Mouse (Mus musculus) liver, postnatal 0 days (tissue): ENCODE results near the gene Vps51. TPM values are rescaled to one million over a fixed set of nuclear protein-coding genes. Genes with fewer than 3 reads are reported as not detected.

Experiments used
- ATAC-seq: fragments of 200-750 bp; cut with Nextera tagmentation; 2 replicates; pipeline ENCODE4 v1.8.0; 2017; ENCODE audit warnings: mild to moderate bottlenecking, moderate library complexity
- DNase-seq: peaks from one replicate; pipeline ENCODE4 v3.0.0-alpha.2; 2016
- H3K27ac ChIP-seq: fragments of 300-500 bp; sonication (generic); 2 replicates; pipeline ENCODE4 v1.5.1; 2014; ENCODE audit warnings: antibody characterized with exemption, moderate library complexity, mild to moderate bottlenecking, low read depth
- H3K27me3 ChIP-seq: fragments of 300-500 bp; sonication (generic); 2 replicates; pipeline ENCODE4 v1.6.1; 2014; ENCODE audit warnings: low read length, control low read depth, mixed read lengths; ENCODE audit not compliant: insufficient read depth
- H3K36me3 ChIP-seq: fragments of 300-500 bp; sonication (generic); replicated peaks from 2 replicates; pipeline ENCODE4 v1.6.1; 2014; ENCODE audit warnings: mild to moderate bottlenecking, control low read depth, low read length, moderate library complexity, mixed read lengths; ENCODE audit not compliant: insufficient read depth
- H3K4me1 ChIP-seq: fragments of 300-500 bp; sonication (generic); 2 replicates; pipeline ENCODE4 v1.6.1; 2014; ENCODE audit warnings: antibody characterized with exemption, mild to moderate bottlenecking, control low read depth; ENCODE audit not compliant: insufficient read depth
- H3K4me2 ChIP-seq: fragments of 300-500 bp; sonication (generic); 2 replicates; pipeline ENCODE4 v1.6.1; 2014; ENCODE audit warnings: low read depth, mild to moderate bottlenecking, low read length, moderate library complexity, mixed read lengths
- H3K4me3 ChIP-seq: fragments of 300-500 bp; sonication (generic); 2 replicates; pipeline ENCODE4 v1.5.1; 2014; ENCODE audit warnings: low read depth, low read length
- H3K9ac ChIP-seq: fragments of 300-500 bp; sonication (generic); replicated peaks from 2 replicates; pipeline ENCODE4 v1.6.1; 2014; ENCODE audit warnings: mild to moderate bottlenecking, moderate library complexity
- H3K9me3 ChIP-seq: fragments of 300-500 bp; sonication (generic); 2 replicates; pipeline ENCODE4 v1.6.1; 2016; ENCODE audit warnings: mild to moderate bottlenecking, control low read depth, low read length, mixed read lengths
- CTCF ChIP-seq: sonication (generic); IDR thresholded peaks from 2 replicates; pipeline ENCODE4 v1.5.1; 2016; ENCODE audit warnings: antibody characterized with exemption, low read depth
- EP300 ChIP-seq: IDR thresholded peaks from 2 replicates; pipeline ENCODE4 v1.6.1; 2016; ENCODE audit warnings: antibody characterized with exemption, low read depth, mild to moderate bottlenecking
- WGBS: fragments of 180-500 bp; shearing (Covaris S2); extraction: QIAGEN DNeasy Blood & Tissue Kit; methylation state at CpG from one replicate; pipeline ENCODE4 v1.1.7; 2014; ENCODE audit not compliant: insufficient replicate concordance; 5-methylcytosine and 5-hydroxymethylcytosine counted together
- polyA plus RNA-seq: library from polyadenylated mRNA; unstranded; fragments of >200 nt; fragmentation: Nextera tagmentation; extraction: Ambion mirVana; gene quantifications from 2 replicates; pipeline ENCODE4 v1.2.1, GENCODE M21; 2015

Vps51 gene
- polyA plus RNA-seq, 1 experiment from 2014 or later: 20.7 TPM

DNA sequence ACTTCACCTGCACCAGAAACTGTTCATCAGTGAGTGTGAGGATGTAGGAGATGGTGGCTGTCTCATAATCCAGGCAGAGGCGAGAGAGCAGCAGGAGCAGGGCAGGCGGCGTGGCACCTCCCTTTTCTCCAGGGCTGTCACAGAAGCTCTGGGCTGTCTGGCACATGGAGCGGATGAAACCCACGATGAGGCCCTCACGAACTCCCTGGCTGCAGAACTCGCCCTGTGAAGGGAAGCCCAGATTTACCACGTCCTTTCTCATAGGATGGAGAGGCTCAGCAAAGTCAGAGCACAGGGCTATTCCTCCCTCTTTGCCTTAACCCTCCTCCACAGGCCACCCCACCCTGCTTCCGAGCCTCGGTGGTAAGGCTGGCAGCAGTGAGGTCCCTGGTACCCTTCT is 7.2 kb downstream of the Vps51 start:
- Histone ChIP-seq H3K9ac (no peak overlapping the region), H3K4me1 (peaks cover 23% of the 10 kb centered on the region), H3K9me3 (no peaks in the 10 kb centered on the region), H3K27ac (no peak overlapping the region), H3K4me3 (no peak overlapping the region), H3K36me3 (peaks cover 18% of the 10 kb centered on the region), H3K27me3 (no peaks in the 10 kb centered on the region), H3K4me2 (no peak overlapping the region)
- DNase-seq (no peak), ATAC-seq (no peak)
- WGBS: 90% methylated on average over 10 of the region's 10 CpGs
- TF ChIP-seq EP300: no peak
- no peak for TF ChIP-seq CTCF

DNA sequence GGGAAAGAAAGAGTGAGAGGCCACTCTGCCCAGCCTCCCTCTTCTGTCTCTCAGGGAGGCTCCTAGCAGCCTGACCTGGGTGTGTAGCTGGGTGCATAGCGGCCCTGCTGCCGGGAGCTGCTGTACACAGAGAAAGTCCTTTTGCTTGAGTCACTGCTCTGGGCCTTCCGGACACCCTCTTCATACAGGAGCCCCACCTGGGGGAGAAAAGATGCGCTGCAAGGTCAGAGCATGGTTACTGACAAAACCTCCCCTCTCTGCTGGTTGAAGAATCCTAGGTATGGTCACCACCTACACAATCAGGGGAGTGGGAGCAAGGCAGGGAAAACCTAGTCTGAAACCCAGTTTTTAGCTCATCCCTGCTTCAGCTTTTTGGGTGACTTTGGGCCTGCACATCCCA is 8.1 kb downstream of the Vps51 start:
- WGBS: 82% methylated on average over 4 of the region's 4 CpGs
- no peaks in the 10 kb centered on the region for H3K27me3 ChIP-seq

DNA sequence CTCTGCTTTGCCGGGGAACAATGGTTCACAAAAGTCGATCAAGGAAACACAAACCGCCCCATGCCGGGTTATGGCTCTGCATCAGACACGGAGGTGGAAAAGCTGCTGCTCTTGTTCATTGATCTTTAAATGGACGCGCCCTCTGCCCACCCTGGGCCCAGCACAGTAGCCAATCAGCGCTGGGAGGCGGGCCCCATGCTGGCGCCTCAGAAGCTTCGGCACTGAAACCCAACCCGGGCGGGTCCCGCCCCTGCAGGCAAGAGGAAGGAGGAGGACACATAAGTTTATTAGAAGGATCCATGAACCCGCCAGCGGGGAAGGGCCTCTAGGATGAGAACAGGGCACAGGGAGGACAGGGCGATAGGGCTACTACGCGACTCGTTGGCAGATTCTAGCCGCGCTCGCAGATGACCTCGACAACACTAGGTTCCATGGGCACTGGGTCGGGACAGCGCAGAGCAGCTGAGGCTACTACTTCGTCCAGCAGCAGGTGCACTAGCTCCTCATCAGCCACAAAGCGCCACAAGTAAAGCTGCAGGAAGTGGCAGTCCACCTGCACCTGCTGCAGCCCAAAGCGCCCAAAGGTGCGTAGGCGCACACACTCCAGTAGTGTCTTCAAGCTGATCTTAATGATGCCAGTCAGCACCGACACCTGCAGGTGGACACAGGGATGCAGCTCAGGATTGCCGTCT is 9.2 kb downstream of the Vps51 start, which contains the start of gene Tm7sf2:
Gene Tm7sf2 (minus strand): TSS at position 650 of the 692 bp plus-strand sequence.
- DNase-seq (peak; percentile 92), ATAC-seq (peak; percentile 89)
- TF ChIP-seq CTCF (no peak), EP300 (no peak)
- Histone ChIP-seq H3K4me3 (peak within 1 kb of the TSS; percentile 63), H3K36me3 (peaks cover 18% of the 10 kb centered on the region), H3K27me3 (no peaks in the 10 kb centered on the region), H3K9ac (peak within 1 kb of the TSS; percentile 68), H3K4me1 (peaks cover 31% of the 10 kb centered on the region), H3K9me3 (no peaks in the 10 kb centered on the region), H3K4me2 (peak within 1 kb of the TSS; percentile 96), H3K27ac (peak within 1 kb of the TSS; percentile 86)
- 14% methylated on average over 33 of the region's 33 CpGs for WGBS

More for the DNA sequence above, 8.1 kb downstream of the Vps51 start:
- no peak for ATAC-seq
- TF ChIP-seq CTCF (no peak), EP300 (no peak)
- H3K27ac ChIP-seq: no peak overlapping the region
- no peak for DNase-seq
- no peaks in the 10 kb centered on the region for H3K9me3 ChIP-seq
- H3K4me1 ChIP-seq: peaks cover 23% of the 10 kb centered on the region
- H3K4me3 ChIP-seq: no peak overlapping the region
- H3K36me3 ChIP-seq: peaks cover 18% of the 10 kb centered on the region
- no peak overlapping the region for H3K4me2 ChIP-seq
- H3K9ac ChIP-seq: no peak overlapping the region

DNA sequence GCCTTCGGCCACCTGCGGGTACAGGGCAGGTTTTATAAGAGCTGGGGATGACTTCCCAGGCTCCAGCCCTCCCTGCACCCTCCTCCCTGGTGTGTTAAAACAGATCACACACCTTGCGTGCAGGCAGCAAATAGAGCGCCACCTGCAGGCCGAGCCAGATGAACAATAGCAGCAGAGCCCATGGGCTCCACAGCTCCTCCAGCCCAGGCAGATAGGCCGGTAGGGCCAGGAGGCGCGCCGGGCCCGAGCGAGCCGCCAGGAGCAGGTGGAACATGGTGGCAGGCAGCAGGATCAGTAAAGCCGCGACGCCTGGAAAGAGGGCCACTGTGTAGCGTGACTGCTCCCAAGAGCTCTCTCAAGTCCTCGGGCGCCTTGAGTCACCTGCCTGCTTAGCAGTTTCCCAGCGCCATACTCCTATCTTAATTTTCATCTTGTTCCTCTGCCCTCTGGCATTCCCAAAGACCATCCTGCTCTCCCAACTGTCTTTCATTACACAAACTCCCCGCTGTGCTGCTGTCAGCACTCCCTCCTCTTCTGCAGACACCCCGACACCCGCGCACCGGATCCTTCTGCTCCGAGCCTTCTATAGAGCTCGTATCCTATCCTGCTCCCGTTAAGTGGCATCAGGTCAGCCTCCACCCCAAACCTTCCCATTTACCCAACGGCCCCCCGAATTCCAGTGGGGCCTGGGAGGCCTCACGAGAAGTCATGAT is 9.9 kb downstream of the Vps51 start:
- ATAC-seq: peak; percentile 66
- Histone ChIP-seq H3K27ac (peak overlapping the region; percentile 86), H3K9ac (peak overlapping the region; percentile 68), H3K36me3 (peaks cover 14% of the 10 kb centered on the region), H3K4me1 (peaks cover 38% of the 10 kb centered on the region), H3K27me3 (no peaks in the 10 kb centered on the region), H3K4me3 (peak overlapping the region; percentile 63), H3K9me3 (no peaks in the 10 kb centered on the region), H3K4me2 (peak overlapping the region; percentile 96)
- WGBS: 1% methylated on average over 30 of the region's 30 CpGs
- TF ChIP-seq CTCF: peak; percentile 96
- no peak for TF ChIP-seq EP300
- peak; percentile 92 for DNase-seq

DNA sequence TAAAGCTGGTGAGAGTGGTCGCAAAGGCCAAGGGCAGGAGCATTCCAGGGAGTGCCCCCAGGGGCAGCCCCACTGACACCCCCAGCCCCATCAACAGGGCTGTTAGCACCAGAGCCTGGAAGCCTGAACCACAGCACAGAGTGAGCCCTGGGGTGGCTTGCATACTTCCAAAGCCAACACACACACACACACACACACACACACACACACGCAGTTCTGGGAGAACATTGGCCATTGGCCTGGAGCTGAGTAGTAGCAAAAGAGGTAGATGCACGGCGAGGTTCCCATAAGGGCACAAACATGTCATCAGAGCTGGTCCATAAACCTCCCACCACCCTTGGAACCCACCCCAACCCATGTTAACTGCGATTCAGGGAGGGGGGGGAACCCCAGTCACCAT is 10.5 kb downstream of the Vps51 start:
- ATAC-seq: no peak
- WGBS: 29% methylated on average over 4 of the region's 5 CpGs
- no peaks in the 10 kb centered on the region for H3K27me3 ChIP-seq

DNA sequence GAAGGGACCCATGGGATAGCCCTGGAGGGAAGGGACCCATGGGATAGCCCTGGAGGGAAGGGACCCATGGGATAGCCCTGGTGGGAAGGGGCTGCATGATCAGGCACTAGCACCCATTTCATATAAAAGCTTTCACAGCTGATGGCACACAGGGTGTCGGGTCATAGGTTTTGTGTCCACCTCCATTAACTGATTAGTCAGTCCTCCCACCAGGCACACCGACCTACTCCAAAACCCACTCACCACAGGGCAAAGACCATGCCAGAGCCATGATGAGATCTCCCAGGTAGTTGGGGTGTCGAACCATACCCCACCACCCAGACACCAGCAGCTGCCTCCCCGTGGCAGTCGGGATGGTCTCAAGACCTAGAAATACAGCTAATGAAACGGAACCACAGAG is 13.9 kb downstream of the Vps51 start:
- H3K27ac ChIP-seq: peak overlapping the region; percentile 98
- no peaks in the 10 kb centered on the region for H3K9me3 ChIP-seq
- peaks cover 52% of the 10 kb centered on the region for H3K4me1 ChIP-seq
- no peak overlapping the region for H3K4me3 ChIP-seq
- H3K4me2 ChIP-seq: peak overlapping the region; percentile 94
- TF ChIP-seq CTCF: no peak
- no peak for TF ChIP-seq EP300
- peak overlapping the region; percentile 97; the same call in 1 of the 2 replicates for H3K9ac ChIP-seq
- 87% methylated on average over 6 of the region's 6 CpGs for WGBS
- H3K27me3 ChIP-seq: no peaks in the 10 kb centered on the region
- DNase-seq (no peak), ATAC-seq (no peak)
- H3K36me3 ChIP-seq: peaks cover 10% of the 10 kb centered on the region; the same call in 1 of the 2 replicates

More for the DNA sequence above, 10.5 kb downstream of the Vps51 start:
- H3K27ac ChIP-seq: peak overlapping the region; percentile 86; the same call in 1 of the 2 replicates
- no peak for DNase-seq
- peak overlapping the region; percentile 68 for H3K9ac ChIP-seq
- no peaks in the 10 kb centered on the region for H3K9me3 ChIP-seq
- TF ChIP-seq EP300: no peak
- TF ChIP-seq CTCF: no peak
- peaks cover 14% of the 10 kb centered on the region for H3K36me3 ChIP-seq
- peak overlapping the region; percentile 96 for H3K4me2 ChIP-seq
- H3K4me3 ChIP-seq: peak overlapping the region; percentile 63
- peaks cover 40% of the 10 kb centered on the region for H3K4me1 ChIP-seq
